Mouse (Mus musculus) erythroblast, embryonic 14.5 days (primary cell): ENCODE measurements around the gene Pawr.

Experiments
- GATA1 ChIP-seq: IDR thresholded peaks from 2 replicates; pipeline ENCODE4 v1.6.1; 2012; ENCODE audit warnings: low read length, inconsistent platforms, mixed read lengths
- TAL1 ChIP-seq: IDR thresholded peaks from 3 replicates; pipeline ENCODE4 v1.6.1; 2012; ENCODE audit warnings: low read length, inconsistent platforms, mixed read lengths

DNA sequence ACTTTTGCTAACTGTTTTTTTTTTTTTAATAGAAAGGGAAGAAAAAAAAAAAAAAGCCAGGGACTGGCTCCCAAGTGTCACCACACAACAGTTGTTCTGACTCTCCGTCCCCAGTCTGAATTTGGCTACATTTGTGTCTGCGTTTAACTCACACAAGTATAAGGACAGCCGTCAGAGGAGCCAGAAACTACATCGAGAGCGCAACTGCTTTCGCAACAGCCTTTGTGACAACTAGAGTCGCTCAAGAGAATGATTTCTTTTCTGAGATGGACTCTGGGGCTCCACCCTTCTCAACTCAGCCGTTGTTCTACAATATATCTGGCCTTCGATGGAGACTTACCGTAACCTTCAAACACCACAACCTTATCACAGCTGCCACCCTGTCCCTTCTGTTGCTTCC lies 115.3 kb downstream of the Pawr start:
- TF ChIP-seq GATA1 = no peak
- TF ChIP-seq TAL1 = no peak
